Mouse (Mus musculus): ENCODE data around the gene Dnajb11. TPM values are rescaled to one million over a fixed set of nuclear protein-coding genes. Genes with fewer than 3 reads are reported as not detected.

The Dnajb11 gene
- polyA plus RNA-seq, 1 experiment from 2014 or later: 105 TPM

DNA sequence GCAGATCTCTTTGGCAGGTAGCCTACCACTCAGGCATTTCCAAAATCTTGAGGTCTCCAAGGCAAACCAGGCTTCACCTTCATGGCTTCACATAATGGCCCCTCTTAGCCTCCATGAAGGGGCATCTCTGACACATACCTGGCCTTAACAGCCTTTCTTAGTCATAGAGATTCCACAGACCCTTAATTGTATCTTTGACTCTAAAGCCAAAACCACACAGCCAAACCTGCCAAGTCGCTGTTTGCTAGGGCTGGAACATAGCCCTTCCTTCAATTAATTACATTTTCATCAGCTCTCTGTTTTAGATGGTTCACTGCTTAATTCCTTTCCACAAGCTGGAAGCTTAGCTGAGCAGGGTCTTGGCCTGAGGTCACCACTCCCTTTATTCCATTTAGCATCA is 9.3 kb upstream of the Dnajb11 start:
- H3K9me3 ChIP-seq (replicated peaks): no peaks in the 10 kb centered on the region
- no peaks in the 10 kb centered on the region for H3K27me3 ChIP-seq
- H3K36me3 ChIP-seq: no peaks in the 10 kb centered on the region
- H3K4me2 ChIP-seq (replicated peaks): no peak overlapping the region
- H3K27ac ChIP-seq (replicated peaks): no peak overlapping the region
- 83% methylated on average over 1 of the region's 1 CpGs for WGBS
- no peak overlapping the region for H3K4me3 ChIP-seq (replicated peaks)
- H3K4me1 ChIP-seq: peaks cover 13% of the 10 kb centered on the region; the same call in 1 of the 2 replicates
- ATAC-seq (ENCODE audit: insufficient number of reproducible peaks, low FRiP score, low TSS enrichment, low read depth): no peak
- H3K9ac ChIP-seq: no peak overlapping the region

DNA sequence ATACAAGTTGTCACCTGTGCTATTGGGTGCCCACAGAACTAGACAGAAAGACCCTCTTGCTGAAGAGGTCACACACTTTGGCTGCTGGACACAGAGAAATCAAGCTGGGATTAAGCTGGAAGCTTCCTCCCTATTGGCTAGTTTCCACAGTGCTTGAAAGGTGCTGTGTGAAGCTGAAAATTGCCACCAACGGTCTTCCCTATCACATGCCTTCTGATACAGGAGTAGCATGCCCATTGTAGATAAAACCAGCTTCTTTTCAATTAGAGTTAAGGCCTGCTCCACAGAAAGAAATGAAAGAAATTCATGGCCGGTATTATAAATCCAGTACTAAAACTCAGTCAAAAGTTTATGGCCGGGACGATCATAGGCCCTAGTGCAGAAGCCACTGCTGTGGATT is 4.9 kb upstream of the Dnajb11 start:
- ATAC-seq (ENCODE audit: insufficient number of reproducible peaks, low FRiP score, low TSS enrichment, low read depth): no peak

DNA sequence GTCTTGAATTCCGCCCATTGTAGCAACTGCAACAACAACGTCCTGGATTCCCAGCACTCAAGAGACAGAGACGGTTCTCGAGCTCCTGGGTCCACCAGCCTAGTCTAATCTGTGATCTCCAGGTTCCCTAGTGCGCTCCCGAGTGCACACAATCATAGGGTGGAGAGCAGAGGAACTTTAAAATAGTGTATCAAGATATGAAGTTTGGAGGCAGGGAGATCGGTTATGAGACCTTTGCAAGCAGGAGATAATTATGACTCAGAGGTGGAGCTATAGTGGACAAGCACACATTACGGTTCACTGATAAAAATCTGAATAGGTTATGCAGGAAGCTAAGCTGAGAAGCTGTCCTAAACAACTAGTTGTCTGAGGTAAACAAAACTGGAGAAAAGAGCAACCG is 872 bp upstream of the Dnajb11 start:
- Histone ChIP-seq H3K36me3 (no peaks in the 10 kb centered on the region), H3K4me2 (replicated peaks) (peak overlapping the region; percentile 88), H3K4me3 (replicated peaks) (peak overlapping the region; percentile 99), H3K9me3 (replicated peaks) (no peaks in the 10 kb centered on the region), H3K27ac (replicated peaks) (peak overlapping the region; percentile 79), H3K4me1 (peaks cover 14% of the 10 kb centered on the region), H3K9ac (peak overlapping the region; percentile 37), H3K27me3 (no peaks in the 10 kb centered on the region)
- WGBS: 14% methylated on average over 9 of the region's 9 CpGs
- ATAC-seq (ENCODE audit: insufficient number of reproducible peaks, low FRiP score, low TSS enrichment, low read depth): no peak

More for the DNA sequence above, 4.9 kb upstream of the Dnajb11 start:
- no peak overlapping the region for H3K4me2 ChIP-seq (replicated peaks)
- no peaks in the 10 kb centered on the region for H3K9me3 ChIP-seq (replicated peaks)
- peaks cover 5% of the 10 kb centered on the region; the same call in 1 of the 2 replicates for H3K4me1 ChIP-seq
- no peak overlapping the region for H3K4me3 ChIP-seq (replicated peaks)
- H3K27ac ChIP-seq (replicated peaks): no peak overlapping the region
- 92% methylated on average over 4 of the region's 4 CpGs for WGBS
- no peaks in the 10 kb centered on the region for H3K36me3 ChIP-seq
- no peaks in the 10 kb centered on the region for H3K27me3 ChIP-seq
- H3K9ac ChIP-seq: no peak overlapping the region

DNA sequence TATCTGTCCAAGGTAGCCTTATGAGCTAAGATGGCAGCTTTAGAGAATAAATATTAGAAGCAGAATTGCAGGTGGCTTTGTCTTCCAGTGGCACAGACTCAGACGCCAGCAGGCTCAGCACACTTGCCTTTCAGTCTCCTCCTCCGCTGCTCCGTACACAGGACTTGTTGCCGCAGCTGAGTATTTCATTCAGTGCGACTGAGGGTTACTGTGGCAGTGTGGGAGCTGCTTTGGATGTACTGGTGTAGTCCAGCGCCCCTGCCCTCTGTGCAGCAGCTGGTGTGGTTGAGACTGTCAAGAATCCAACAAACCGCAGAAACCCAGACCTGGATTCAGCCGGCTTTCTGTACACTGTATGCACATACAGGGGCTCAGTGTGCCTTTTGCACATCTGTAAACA is 14.8 kb downstream of the Dnajb11 start:
- ATAC-seq (ENCODE audit: insufficient number of reproducible peaks, low FRiP score, low TSS enrichment, low read depth): no peak
- H3K9me3 ChIP-seq (replicated peaks): no peaks in the 10 kb centered on the region
- H3K27me3 ChIP-seq: no peaks in the 10 kb centered on the region
- H3K4me1 ChIP-seq: no peaks in the 10 kb centered on the region
- peaks cover 57% of the 10 kb centered on the region for H3K36me3 ChIP-seq
- no peak overlapping the region for H3K4me3 ChIP-seq (replicated peaks)
- WGBS: 91% methylated on average over 8 of the region's 8 CpGs
- no peak overlapping the region for H3K27ac ChIP-seq (replicated peaks)
- no peak overlapping the region for H3K4me2 ChIP-seq (replicated peaks)
- no peak overlapping the region for H3K9ac ChIP-seq

DNA sequence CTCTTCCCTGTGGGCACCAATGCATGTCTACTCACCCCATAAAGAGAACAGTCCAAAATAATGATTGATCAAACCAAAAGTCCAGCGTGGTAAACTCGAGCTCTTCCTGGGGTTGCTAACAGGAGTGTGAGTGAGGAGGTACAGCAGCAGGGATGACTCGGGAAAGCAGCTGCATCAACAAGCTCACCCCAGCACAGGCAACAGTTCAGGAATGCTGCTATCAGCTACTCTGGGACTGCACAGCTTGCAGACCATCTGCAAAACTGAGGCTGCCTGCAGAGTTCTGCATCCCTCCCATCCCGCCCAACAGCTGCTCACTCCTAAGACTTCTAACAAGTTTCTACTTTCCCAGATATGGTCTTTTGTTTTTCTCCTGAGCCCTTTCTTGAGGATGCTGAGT is 15.7 kb downstream of the Dnajb11 start:
- 78% methylated on average over 4 of the region's 4 CpGs for WGBS
- H3K4me1 ChIP-seq: 0 out of 2 replicates have a peak, but pooled peaks cover 7% of the 10 kb centered on the region
- H3K4me3 ChIP-seq (replicated peaks): no peak overlapping the region
- H3K27me3 ChIP-seq: no peaks in the 10 kb centered on the region
- no peak for ATAC-seq (ENCODE audit: insufficient number of reproducible peaks, low FRiP score, low TSS enrichment, low read depth)
- no peak overlapping the region for H3K4me2 ChIP-seq (replicated peaks)
- no peak overlapping the region for H3K9ac ChIP-seq
- H3K9me3 ChIP-seq (replicated peaks): no peaks in the 10 kb centered on the region
- peaks cover 48% of the 10 kb centered on the region for H3K36me3 ChIP-seq
- no peak overlapping the region for H3K27ac ChIP-seq (replicated peaks)

DNA sequence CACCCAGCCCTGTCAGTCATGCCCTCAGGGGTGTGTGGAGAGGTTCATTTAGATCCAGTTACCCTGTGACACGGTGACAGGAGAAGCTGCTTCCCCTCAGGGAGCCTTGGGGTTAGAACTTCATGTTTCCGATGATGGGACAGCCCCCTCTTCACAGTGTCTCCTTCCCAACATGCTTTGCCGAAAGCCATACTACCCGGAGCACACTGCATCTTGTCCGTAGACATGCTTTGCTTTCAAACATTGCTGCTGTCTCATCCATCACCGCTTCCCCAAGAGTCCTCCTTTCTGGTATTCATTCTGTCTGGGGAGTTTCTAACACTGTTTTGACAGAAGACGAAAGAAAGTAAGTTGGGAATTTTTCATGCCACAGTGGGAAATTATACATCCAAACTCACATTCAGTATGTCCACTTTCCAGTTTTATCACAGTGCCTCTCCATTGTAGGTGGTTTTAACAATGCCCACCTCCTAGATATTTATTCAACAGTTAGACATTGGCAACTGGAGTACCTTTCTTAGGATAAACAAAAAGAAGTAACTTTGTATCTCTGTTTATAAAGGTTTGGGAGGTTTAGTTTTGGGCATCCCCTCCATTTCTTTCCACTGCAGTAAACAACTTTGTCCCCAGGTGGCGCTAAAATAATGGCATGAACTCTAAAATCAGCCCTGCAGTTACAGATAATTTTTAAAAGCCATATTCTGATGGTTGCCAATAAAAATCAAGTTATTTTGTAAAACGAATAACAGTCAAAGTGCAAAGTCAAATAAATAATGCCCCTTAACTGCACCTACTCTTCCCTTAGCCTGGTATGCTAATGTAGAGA is 18.8 kb downstream of the Dnajb11 start:
- H3K4me3 ChIP-seq (replicated peaks): no peak overlapping the region
- H3K36me3 ChIP-seq: peaks cover 18% of the 10 kb centered on the region
- H3K4me1 ChIP-seq: peaks cover 19% of the 10 kb centered on the region
- no peak overlapping the region for H3K27ac ChIP-seq (replicated peaks)
- H3K4me2 ChIP-seq (replicated peaks): no peak overlapping the region
- ATAC-seq (ENCODE audit: insufficient number of reproducible peaks, low FRiP score, low TSS enrichment, low read depth): no peak
- H3K9ac ChIP-seq: no peak overlapping the region
- H3K9me3 ChIP-seq (replicated peaks): no peaks in the 10 kb centered on the region
- no peaks in the 10 kb centered on the region for H3K27me3 ChIP-seq
- 30% methylated on average over 9 of the region's 9 CpGs for WGBS

DNA sequence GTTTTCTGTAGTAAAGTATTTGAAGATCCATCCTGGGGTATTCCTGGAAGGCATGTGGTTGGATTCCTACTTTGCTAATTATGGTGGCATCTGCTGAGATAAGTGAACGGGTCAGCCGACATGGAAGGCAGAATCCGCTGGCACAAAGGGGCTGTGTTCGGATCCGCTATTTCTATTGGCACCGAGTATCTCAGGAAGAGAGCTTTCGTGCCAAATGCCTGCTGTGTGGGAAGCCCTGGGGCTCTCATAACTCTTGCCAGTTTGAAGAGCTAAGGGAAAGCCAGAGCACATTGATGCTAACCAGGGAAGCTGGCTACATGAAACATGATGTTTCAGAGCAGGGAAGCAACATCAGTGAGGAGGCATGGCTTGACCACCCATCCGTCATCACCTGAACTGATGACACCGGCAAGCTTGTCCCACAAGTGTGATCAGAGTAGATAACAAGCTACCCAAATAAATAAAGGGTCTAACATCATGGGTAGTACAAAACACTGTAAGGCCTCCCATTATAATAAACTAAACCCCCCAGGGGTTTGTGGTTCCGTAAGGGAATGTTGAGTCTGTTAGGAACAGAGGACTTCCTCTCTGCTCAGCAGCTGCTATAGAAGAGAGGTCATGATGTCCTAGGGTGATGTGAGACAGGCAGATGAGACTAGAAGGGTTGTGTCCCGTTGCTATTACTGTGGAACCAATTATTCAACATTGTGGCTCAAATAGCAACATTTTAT is 20.2 kb downstream of the Dnajb11 start:
- no peaks in the 10 kb centered on the region for H3K9me3 ChIP-seq (replicated peaks)
- H3K36me3 ChIP-seq: peaks cover 5% of the 10 kb centered on the region
- WGBS: 62% methylated on average over 11 of the region's 11 CpGs
- no peaks in the 10 kb centered on the region for H3K27me3 ChIP-seq
- no peak for ATAC-seq (ENCODE audit: insufficient number of reproducible peaks, low FRiP score, low TSS enrichment, low read depth)
- no peak overlapping the region for H3K4me3 ChIP-seq (replicated peaks)
- H3K9ac ChIP-seq: no peak overlapping the region
- H3K4me1 ChIP-seq: peaks cover 19% of the 10 kb centered on the region
- no peak overlapping the region for H3K27ac ChIP-seq (replicated peaks)
- no peak overlapping the region for H3K4me2 ChIP-seq (replicated peaks)

DNA sequence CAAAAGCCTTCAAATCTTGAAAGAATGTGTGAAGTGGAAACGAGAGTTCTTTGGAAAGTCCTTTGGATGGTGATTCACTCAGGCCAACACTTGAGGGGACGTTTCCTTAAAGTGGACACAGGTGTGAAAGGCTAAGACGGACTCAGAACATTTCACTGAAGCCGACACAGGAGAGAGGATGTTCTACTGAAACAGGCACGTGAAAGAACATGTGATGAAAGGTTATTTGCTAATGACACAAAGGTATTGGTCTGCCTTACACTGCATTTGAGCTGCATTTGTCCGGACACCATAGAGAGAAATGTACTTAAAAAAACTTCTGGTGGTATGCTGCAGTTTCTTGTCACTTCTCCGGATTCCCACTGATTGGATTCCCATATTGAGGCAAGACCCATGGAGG is 21.1 kb downstream of the Dnajb11 start:
- Histone ChIP-seq H3K27me3 (no peaks in the 10 kb centered on the region), H3K4me3 (replicated peaks) (no peak overlapping the region), H3K4me2 (replicated peaks) (no peak overlapping the region), H3K27ac (replicated peaks) (no peak overlapping the region), H3K9ac (no peak overlapping the region), H3K4me1 (peaks cover 19% of the 10 kb centered on the region), H3K36me3 (no peaks in the 10 kb centered on the region), H3K9me3 (replicated peaks) (no peaks in the 10 kb centered on the region)
- no peak for ATAC-seq (ENCODE audit: insufficient number of reproducible peaks, low FRiP score, low TSS enrichment, low read depth)
- 75% methylated on average over 7 of the region's 7 CpGs for WGBS

DNA sequence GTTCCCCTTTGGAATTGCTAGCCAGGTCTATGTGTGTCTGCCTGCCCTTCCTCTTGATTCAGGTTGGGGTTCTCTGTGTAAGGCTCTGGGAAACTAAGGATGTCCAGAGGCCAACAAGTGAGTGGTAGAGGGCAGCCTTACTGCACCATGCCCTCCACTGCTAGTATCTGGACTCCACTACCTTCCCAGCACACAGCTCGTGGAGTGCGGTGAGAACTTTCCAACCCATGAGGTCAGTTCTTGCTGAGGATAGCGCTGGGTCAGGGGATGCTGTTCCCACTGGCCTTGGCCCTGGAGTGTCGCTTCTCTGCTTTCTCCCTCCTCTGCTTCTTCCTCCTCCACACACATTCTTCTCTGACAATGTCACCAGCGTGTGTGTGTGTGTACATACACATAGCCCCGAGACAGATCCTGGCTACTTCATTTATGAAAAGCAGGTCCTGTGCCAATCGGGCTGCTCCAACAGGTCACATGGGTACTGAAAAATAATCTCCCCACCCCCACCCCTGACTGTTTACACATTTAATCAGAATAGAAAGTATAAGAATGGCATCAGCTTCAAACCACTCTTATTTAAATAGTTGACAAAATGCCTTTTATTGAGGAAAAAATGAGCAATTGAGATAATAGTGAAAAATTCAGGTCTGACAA is 22.4 kb downstream of the Dnajb11 start:
- Histone ChIP-seq H3K36me3 (no peaks in the 10 kb centered on the region), H3K27ac (replicated peaks) (no peak overlapping the region), H3K4me1 (peaks cover 19% of the 10 kb centered on the region), H3K9ac (no peak overlapping the region), H3K4me3 (replicated peaks) (no peak overlapping the region), H3K9me3 (replicated peaks) (no peaks in the 10 kb centered on the region), H3K27me3 (no peaks in the 10 kb centered on the region), H3K4me2 (replicated peaks) (no peak overlapping the region)
- no peak for ATAC-seq (ENCODE audit: insufficient number of reproducible peaks, low FRiP score, low TSS enrichment, low read depth)
- WGBS: 41% methylated on average over 7 of the region's 7 CpGs

DNA sequence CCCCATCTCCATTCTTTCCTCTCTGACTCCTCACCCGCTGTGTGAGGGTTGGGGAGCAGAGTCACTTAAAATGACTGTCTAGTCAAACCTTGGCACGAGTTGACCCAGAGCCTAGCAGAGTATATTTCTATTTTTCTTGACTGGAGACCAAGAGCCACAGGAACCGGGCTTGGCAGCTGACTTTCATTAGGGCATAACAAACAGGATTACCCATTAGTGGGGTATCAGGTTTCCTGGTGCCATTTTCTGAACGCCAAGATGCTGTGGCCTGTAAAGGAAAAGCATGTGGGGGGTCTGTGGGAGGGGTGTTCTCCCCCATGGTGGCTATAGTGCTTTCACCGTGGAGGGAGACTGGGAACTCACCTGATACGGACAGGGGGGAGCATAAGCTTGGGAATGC is 23.3 kb downstream of the Dnajb11 start:
- H3K4me1 ChIP-seq: peaks cover 19% of the 10 kb centered on the region
- H3K9ac ChIP-seq: no peak overlapping the region
- no peak overlapping the region for H3K4me2 ChIP-seq (replicated peaks)
- H3K9me3 ChIP-seq (replicated peaks): no peaks in the 10 kb centered on the region
- H3K27ac ChIP-seq (replicated peaks): no peak overlapping the region
- ATAC-seq (ENCODE audit: insufficient number of reproducible peaks, low FRiP score, low TSS enrichment, low read depth): 0 out of 2 replicates have a peak, but pooled peaks have one; percentile 27
- no peak overlapping the region for H3K4me3 ChIP-seq (replicated peaks)
- WGBS: 3% methylated on average over 6 of the region's 6 CpGs
- H3K27me3 ChIP-seq: no peaks in the 10 kb centered on the region
- no peaks in the 10 kb centered on the region for H3K36me3 ChIP-seq

DNA sequence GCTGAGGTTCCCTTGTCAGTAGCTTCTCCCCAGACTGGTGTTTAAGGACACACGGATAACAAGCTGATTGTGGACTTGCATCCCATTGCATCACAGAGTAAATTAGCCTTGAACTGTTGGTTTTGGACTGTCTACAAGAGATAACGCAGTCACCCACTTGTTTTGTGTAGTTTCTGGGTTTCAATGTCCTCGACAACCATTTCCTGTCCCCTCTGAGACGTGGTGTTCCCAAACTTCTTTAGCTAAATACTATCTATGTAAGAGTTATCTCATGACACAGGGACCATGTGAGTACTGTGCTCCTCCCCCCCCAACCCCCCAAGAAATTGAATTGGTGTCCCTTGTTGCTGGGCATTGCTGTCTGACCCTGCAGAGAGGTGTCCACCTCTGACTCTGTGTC is 23.8 kb downstream of the Dnajb11 start:
- no peak overlapping the region for H3K9ac ChIP-seq
- peaks cover 19% of the 10 kb centered on the region for H3K4me1 ChIP-seq
- WGBS: 45% methylated on average over 4 of the region's 4 CpGs
- H3K9me3 ChIP-seq (replicated peaks): no peaks in the 10 kb centered on the region
- H3K4me2 ChIP-seq (replicated peaks): no peak overlapping the region
- no peak overlapping the region for H3K4me3 ChIP-seq (replicated peaks)
- no peak overlapping the region for H3K27ac ChIP-seq (replicated peaks)
- no peak for ATAC-seq (ENCODE audit: insufficient number of reproducible peaks, low FRiP score, low TSS enrichment, low read depth)
- H3K36me3 ChIP-seq: no peaks in the 10 kb centered on the region
- no peaks in the 10 kb centered on the region for H3K27me3 ChIP-seq
